Mouse (Mus musculus) limb, embryonic 15.5 days (tissue): ENCODE measurements at regions not wholly inside any gene's neighbourhood (a gene's known extent, or its start where the extent isn't known, plus 50 kb on each side); places are given as distances from the start of the nearest gene placed in this dataset.

Source experiments
- ATAC-seq: fragments of 200-750 bp; cut with Nextera tagmentation; 2 replicates; pipeline ENCODE4 v1.8.0; 2017; ENCODE audit warnings: low read depth, moderate TSS enrichment; ENCODE audit not compliant: insufficient number of reproducible peaks, low FRiP score, low TSS enrichment
- H3K27ac ChIP-seq: fragments of 300-500 bp; sonication (generic); 2 replicates; pipeline ENCODE4 v1.5.1; 2015; ENCODE audit warnings: moderate library complexity, mild to moderate bottlenecking, inconsistent platforms
- H3K27me3 ChIP-seq: fragments of 300-500 bp; sonication (generic); 2 replicates; pipeline ENCODE4 v1.6.1; 2015; ENCODE audit warnings: inconsistent platforms
- H3K36me3 ChIP-seq: fragments of 300-500 bp; sonication (generic); 2 replicates; pipeline ENCODE4 v1.6.1; 2015; ENCODE audit warnings: inconsistent platforms
- H3K4me1 ChIP-seq: fragments of 300-500 bp; sonication (generic); 2 replicates; pipeline ENCODE4 v1.6.1; 2015; ENCODE audit warnings: inconsistent platforms
- H3K4me2 ChIP-seq: fragments of 300-500 bp; sonication (generic); 2 replicates; pipeline ENCODE4 v1.6.1; 2015; ENCODE audit warnings: mild to moderate bottlenecking, inconsistent platforms
- H3K4me3 ChIP-seq: fragments of 300-500 bp; sonication (generic); 2 replicates; pipeline ENCODE4 v1.5.1; 2015; ENCODE audit warnings: mild to moderate bottlenecking, inconsistent platforms
- H3K9ac ChIP-seq: fragments of 300-500 bp; sonication (generic); 2 replicates; pipeline ENCODE4 v1.6.1; 2015; ENCODE audit warnings: inconsistent platforms
- H3K9me3 ChIP-seq: fragments of 300-500 bp; sonication (generic); 2 replicates; pipeline ENCODE4 v1.6.1; 2016; ENCODE audit warnings: inconsistent platforms
- WGBS: fragments of 180-500 bp; shearing (Covaris S2); methylation state at CpG from one replicate; pipeline ENCODE4 v1.1.7; 2015; 5-methylcytosine and 5-hydroxymethylcytosine counted together

DNA sequence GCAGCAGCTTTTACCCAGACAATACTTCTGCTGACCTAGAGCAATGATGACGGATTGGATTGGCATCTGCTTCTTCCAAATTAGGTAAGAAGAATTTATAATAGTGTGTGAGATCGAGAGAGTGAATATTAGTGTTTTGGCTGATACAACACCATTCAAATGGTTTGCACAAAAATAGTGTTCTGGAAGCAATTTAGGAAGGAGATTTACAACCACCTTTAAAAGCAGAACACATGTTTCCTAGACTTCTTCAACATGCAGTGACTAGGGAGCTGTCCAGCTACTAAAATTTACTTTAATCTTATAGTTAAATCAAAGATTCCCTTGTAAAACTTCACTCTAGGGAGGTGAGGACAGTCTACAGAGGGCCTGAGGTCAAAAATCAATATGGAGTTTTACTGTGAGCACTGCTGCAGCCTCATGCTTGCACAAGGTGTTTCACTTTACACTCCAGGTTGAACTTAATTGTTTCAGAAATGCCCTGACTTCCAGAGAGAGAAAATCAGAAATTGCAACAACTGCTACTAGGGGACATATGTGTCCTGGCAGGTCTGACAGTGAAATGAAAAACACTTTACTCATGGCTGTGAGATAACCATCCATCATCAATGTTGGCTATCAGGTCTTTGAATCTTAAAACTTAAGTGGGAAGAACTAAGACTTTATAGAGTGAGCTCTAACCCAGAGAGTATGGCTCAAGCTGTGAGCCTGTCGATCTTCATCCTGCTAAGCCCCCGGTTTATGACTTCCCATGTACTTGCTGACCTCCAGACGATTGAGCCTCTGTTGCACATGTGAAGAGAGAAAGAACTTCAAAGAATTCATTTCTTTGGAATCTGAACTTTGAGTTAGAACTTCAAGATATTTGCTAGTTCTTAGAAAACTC is 657.6 kb upstream of the Fat3 start:
- Histone ChIP-seq H3K9ac (no peak overlapping the region), H3K9me3 (no peaks in the 10 kb centered on the region), H3K27ac (no peak overlapping the region), H3K36me3 (no peaks in the 10 kb centered on the region), H3K4me2 (no peak overlapping the region), H3K4me1 (no peaks in the 10 kb centered on the region), H3K27me3 (no peaks in the 10 kb centered on the region), H3K4me3 (no peak overlapping the region)
- no peak for ATAC-seq
- WGBS = 10% methylated on average over 5 of the region's 5 CpGs

- no peak for ATAC-seq
These were observed 651.3 kb upstream of the Fat3 start for GRCm38 (mm10) chr9:17152369-17152768.

DNA sequence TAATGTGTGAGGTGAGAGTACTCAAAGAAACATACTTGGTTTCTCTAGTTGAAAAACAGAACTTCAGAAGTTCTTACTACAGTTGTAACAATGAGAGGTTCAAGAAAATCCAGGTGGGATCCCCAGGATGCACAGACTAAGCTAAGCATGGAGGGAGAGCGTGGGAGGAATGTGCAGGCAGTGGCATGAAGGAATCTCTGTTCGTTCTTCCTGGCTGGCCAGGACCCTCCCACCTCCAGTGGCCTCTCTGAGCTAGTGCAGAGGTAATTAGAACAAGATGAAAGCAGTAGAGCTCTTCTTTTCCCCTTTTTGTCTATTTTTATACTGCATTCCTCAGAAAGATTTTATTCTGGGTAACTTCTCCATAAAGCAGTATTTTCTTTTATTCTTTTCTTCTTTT is 648.3 kb upstream of the Fat3 start:
- Histone ChIP-seq H3K36me3 (no peaks in the 10 kb centered on the region), H3K27me3 (no peaks in the 10 kb centered on the region), H3K4me3 (no peak overlapping the region), H3K9ac (no peak overlapping the region), H3K4me1 (peaks cover 3% of the 10 kb centered on the region), H3K9me3 (no peaks in the 10 kb centered on the region), H3K4me2 (no peak overlapping the region), H3K27ac (no peak overlapping the region)
- WGBS = 38% methylated on average over 2 of the region's 2 CpGs
- ATAC-seq = no peak

More at GRCm38 (mm10) chr9:17152369-17152768, 651.3 kb upstream of the Fat3 start:
- Histone ChIP-seq H3K27ac (no peak overlapping the region), H3K36me3 (no peaks in the 10 kb centered on the region), H3K4me1 (peaks cover 3% of the 10 kb centered on the region), H3K9ac (no peak overlapping the region), H3K9me3 (no peaks in the 10 kb centered on the region), H3K4me2 (no peak overlapping the region), H3K27me3 (no peaks in the 10 kb centered on the region), H3K4me3 (no peak overlapping the region)
- WGBS = 35% methylated on average over 1 of the region's 1 CpGs
